Mouse (Mus musculus): ENCODE results near the gene Dnase2a. TPM values are rescaled to one million over a fixed set of nuclear protein-coding genes. Genes with fewer than 3 reads are reported as not detected.
A peak's percentile ranks its signal among the peaks of the same experiment; 100 is the strongest.

Gene Dnase2a
- polyA plus RNA-seq, 1 experiment = 9.1 TPM

- DNase-seq = no peak
- no peaks in the 10 kb centered on the region for H3K4me1 ChIP-seq (ENCODE audit: control insufficient read depth, insufficient read depth, low read length)
- H3K4me3 ChIP-seq (replicated peaks; ENCODE audit: insufficient read depth, low read depth, low read length) = no peak overlapping the region
- 10% methylated on average over 18 of the region's 18 CpGs for WGBS
- no peak overlapping the region for H3K27ac ChIP-seq (ENCODE audit: insufficient read depth, low read length)
- TF ChIP-seq CTCF (IDR thresholded peaks at IDR 0.05; ENCODE audit: borderline replicate concordance, insufficient read depth, low read depth, low read length) (no peak), POLR2A (IDR thresholded peaks at IDR 0.05; ENCODE audit: borderline replicate concordance, insufficient read depth, low read length) (no peak)
- H3K27me3 ChIP-seq (ENCODE audit: control insufficient read depth, insufficient read depth, low read length) = no peaks in the 10 kb centered on the region
Observed at GRCm38 (mm10) chr8:84952612-84953255, 44.4 kb downstream of the Dnase2a start.

GRCm38 (mm10) chr8:84956768-84957167 is 48.4 kb downstream of the Dnase2a start:
- Histone ChIP-seq H3K4me3 (replicated peaks; ENCODE audit: insufficient read depth, low read depth, low read length) (no peak overlapping the region), H3K27me3 (ENCODE audit: control insufficient read depth, insufficient read depth, low read length) (no peaks in the 10 kb centered on the region), H3K4me1 (ENCODE audit: control insufficient read depth, insufficient read depth, low read length) (no peaks in the 10 kb centered on the region), H3K27ac (ENCODE audit: insufficient read depth, low read length) (no peak overlapping the region)
- peak; percentile 69 to 82 for DNase-seq
- 33% methylated on average over 2 of the region's 2 CpGs for WGBS
- peak; percentile 82 for TF ChIP-seq CTCF (IDR thresholded peaks at IDR 0.05; ENCODE audit: borderline replicate concordance, insufficient read depth, low read depth, low read length)
- no peak for TF ChIP-seq POLR2A (IDR thresholded peaks at IDR 0.05; ENCODE audit: borderline replicate concordance, insufficient read depth, low read length)

GRCm38 (mm10) chr8:84959811-84960210 is 51.5 kb downstream of the Dnase2a start:
- no peak overlapping the region for H3K4me3 ChIP-seq (replicated peaks; ENCODE audit: insufficient read depth, low read depth, low read length)
- no peaks in the 10 kb centered on the region for H3K27me3 ChIP-seq (ENCODE audit: control insufficient read depth, insufficient read depth, low read length)
- H3K27ac ChIP-seq (ENCODE audit: insufficient read depth, low read length) = no peak overlapping the region
- no peak for TF ChIP-seq POLR2A (IDR thresholded peaks at IDR 0.05; ENCODE audit: borderline replicate concordance, insufficient read depth, low read length)
- no peaks in the 10 kb centered on the region; the same call in 1 of the 2 replicates for H3K4me1 ChIP-seq (ENCODE audit: control insufficient read depth, insufficient read depth, low read length)
- no peak for DNase-seq
- WGBS = 81% methylated on average over 7 of the region's 7 CpGs

GRCm38 (mm10) chr8:84963952-84964351 is 55.6 kb downstream of the Dnase2a start:
- no peaks in the 10 kb centered on the region for H3K27me3 ChIP-seq (ENCODE audit: control insufficient read depth, insufficient read depth, low read length)
- no peak overlapping the region for H3K27ac ChIP-seq (ENCODE audit: insufficient read depth, low read length)
- DNase-seq = no peak
- WGBS = 84% methylated on average over 4 of the region's 4 CpGs
- H3K4me3 ChIP-seq (replicated peaks; ENCODE audit: insufficient read depth, low read depth, low read length) = no peak overlapping the region
- no peak for TF ChIP-seq POLR2A (IDR thresholded peaks at IDR 0.05; ENCODE audit: borderline replicate concordance, insufficient read depth, low read length)
- TF ChIP-seq CTCF (IDR thresholded peaks at IDR 0.05; ENCODE audit: borderline replicate concordance, insufficient read depth, low read depth, low read length) = no peak
- peaks cover 3% of the 10 kb centered on the region; the same call in 1 of the 2 replicates for H3K4me1 ChIP-seq (ENCODE audit: control insufficient read depth, insufficient read depth, low read length)

- TF ChIP-seq POLR2A (IDR thresholded peaks at IDR 0.05; ENCODE audit: borderline replicate concordance, insufficient read depth, low read length) (peak; percentile 71; the same call in 1 of the 2 replicates), CTCF (IDR thresholded peaks at IDR 0.05; ENCODE audit: borderline replicate concordance, insufficient read depth, low read depth, low read length) (0 out of 2 replicates have a peak, but pooled peaks have one; percentile 2)
- peak; percentile 91 to 95 for DNase-seq
- WGBS = under 1% methylated on average over 41 of the region's 41 CpGs
- H3K4me3 ChIP-seq (replicated peaks; ENCODE audit: insufficient read depth, low read depth, low read length) = peak overlapping the region; percentile 73
- H3K27ac ChIP-seq (ENCODE audit: insufficient read depth, low read length) = peak overlapping the region; percentile 10; the same call in 1 of the 2 replicates
- peaks cover 5% of the 10 kb centered on the region; the same call in 1 of the 2 replicates for H3K4me1 ChIP-seq (ENCODE audit: control insufficient read depth, insufficient read depth, low read length)
- no peaks in the 10 kb centered on the region for H3K27me3 ChIP-seq (ENCODE audit: control insufficient read depth, insufficient read depth, low read length)
Observed at GRCm38 (mm10) chr8:84965731-84966291, 57.5 kb downstream of the Dnase2a start.

GRCm38 (mm10) chr8:84966603-84967002 is 58.2 kb downstream of the Dnase2a start:
- no peak overlapping the region for H3K4me3 ChIP-seq (replicated peaks; ENCODE audit: insufficient read depth, low read depth, low read length)
- DNase-seq = no peak
- 75% methylated on average over 3 of the region's 3 CpGs for WGBS

GRCm38 (mm10) chr8:84967532-84968304 is 59.4 kb downstream of the Dnase2a start:
- peaks cover 5% of the 10 kb centered on the region; the same call in 1 of the 2 replicates for H3K4me1 ChIP-seq (ENCODE audit: control insufficient read depth, insufficient read depth, low read length)
- no peak overlapping the region for H3K27ac ChIP-seq (ENCODE audit: insufficient read depth, low read length)
- DNase-seq = no peak
- TF ChIP-seq CTCF (IDR thresholded peaks at IDR 0.05; ENCODE audit: borderline replicate concordance, insufficient read depth, low read depth, low read length) (no peak), POLR2A (IDR thresholded peaks at IDR 0.05; ENCODE audit: borderline replicate concordance, insufficient read depth, low read length) (no peak)
- H3K27me3 ChIP-seq (ENCODE audit: control insufficient read depth, insufficient read depth, low read length) = no peaks in the 10 kb centered on the region
- 90% methylated on average over 13 of the region's 13 CpGs for WGBS
- H3K4me3 ChIP-seq (replicated peaks; ENCODE audit: insufficient read depth, low read depth, low read length) = no peak overlapping the region

More at GRCm38 (mm10) chr8:84966603-84967002, 58.2 kb downstream of the Dnase2a start:
- no peak for TF ChIP-seq POLR2A (IDR thresholded peaks at IDR 0.05; ENCODE audit: borderline replicate concordance, insufficient read depth, low read length)
- no peak for TF ChIP-seq CTCF (IDR thresholded peaks at IDR 0.05; ENCODE audit: borderline replicate concordance, insufficient read depth, low read depth, low read length)
- peaks cover 5% of the 10 kb centered on the region; the same call in 1 of the 2 replicates for H3K4me1 ChIP-seq (ENCODE audit: control insufficient read depth, insufficient read depth, low read length)
- no peaks in the 10 kb centered on the region for H3K27me3 ChIP-seq (ENCODE audit: control insufficient read depth, insufficient read depth, low read length)
- H3K27ac ChIP-seq (ENCODE audit: insufficient read depth, low read length) = no peak overlapping the region

Data from cerebellum, adult 2 months (tissue).